Mouse (Mus musculus): Measurements from ENCODE around the gene E030018B13Rik.

- TF ChIP-seq CTCF (IDR thresholded peaks at IDR 0.05 in 2 of 3, conservative IDR thresholded peaks at IDR 0.05 in 1 of 3; ENCODE audit: control insufficient read depth in 1 of 3, insufficient read depth in 1 of 3, low read depth in 2 of 3, low read length in 3 of 3, poor library complexity in 1 of 3, severe bottlenecking in 1 of 3) (no peak), MYC (IDR thresholded peaks at IDR 0.05; ENCODE audit: low read depth, low read length) (no peak)
Observed at GRCm38 (mm10) chr7:63902604-63903210, 13.9 kb upstream of the E030018B13Rik start.

All from MEL (cell line).